Mouse (Mus musculus) neural tube, embryonic 11.5 days (tissue): Measurements from ENCODE around the gene Gtpbp1. TPM values are rescaled to one million over a fixed set of nuclear protein-coding genes. Genes with fewer than 3 reads are reported as not detected.

Experiments
- ATAC-seq: fragments of 200-750 bp; cut with Nextera tagmentation; 2 replicates; pipeline ENCODE4 v1.8.0; 2017; ENCODE audit warnings: moderate number of reproducible peaks, mild to moderate bottlenecking, moderate TSS enrichment, moderate library complexity; ENCODE audit not compliant: insufficient read depth, low FRiP score, low TSS enrichment
- DNase-seq: peaks from one replicate; pipeline ENCODE4 v3.0.0-alpha.2; 2015; ENCODE audit warnings: low spot score
- H3K27ac ChIP-seq: fragments of 300-500 bp; sonication (generic); 2 replicates; pipeline ENCODE4 v1.5.1; 2014; ENCODE audit warnings: low read depth, mild to moderate bottlenecking, low read length
- H3K27me3 ChIP-seq: fragments of 300-500 bp; sonication (generic); 2 replicates; pipeline ENCODE4 v1.6.1; 2014; ENCODE audit warnings: mild to moderate bottlenecking, low read length, mixed read lengths; ENCODE audit not compliant: control insufficient read depth, insufficient read depth
- H3K36me3 ChIP-seq: fragments of 300-500 bp; sonication (generic); 2 replicates; pipeline ENCODE4 v1.6.1; 2014; ENCODE audit warnings: mild to moderate bottlenecking, low read length, moderate library complexity, mixed read lengths; ENCODE audit not compliant: control insufficient read depth, insufficient read depth
- H3K4me1 ChIP-seq: fragments of 300-500 bp; sonication (generic); 2 replicates; pipeline ENCODE4 v1.6.1; 2014; ENCODE audit warnings: low read length, mixed read lengths; ENCODE audit not compliant: control insufficient read depth, insufficient read depth
- H3K4me2 ChIP-seq: fragments of 300-500 bp; sonication (generic); 2 replicates; pipeline ENCODE4 v1.6.1; 2014; ENCODE audit warnings: low read depth, mild to moderate bottlenecking, moderate library complexity
- H3K4me3 ChIP-seq: fragments of 300-500 bp; sonication (generic); 2 replicates; pipeline ENCODE4 v1.5.1; 2014; ENCODE audit warnings: low read depth, low read length
- H3K9ac ChIP-seq: fragments of 300-500 bp; sonication (generic); 2 replicates; pipeline ENCODE4 v1.6.1; 2014; ENCODE audit warnings: mild to moderate bottlenecking, low read length
- H3K9me3 ChIP-seq: fragments of 300-500 bp; sonication (generic); 2 replicates; pipeline ENCODE4 v1.6.1; 2016; ENCODE audit warnings: low read length; ENCODE audit not compliant: control insufficient read depth
- WGBS: fragments of 180-500 bp; shearing (Covaris S2); extraction: QIAGEN DNeasy Blood & Tissue Kit; methylation state at CpG from one replicate; pipeline ENCODE4 v1.1.7; 2014; 5-methylcytosine and 5-hydroxymethylcytosine counted together
- polyA plus RNA-seq: library from polyadenylated mRNA; unstranded; fragments of >200 nt; fragmentation: Nextera tagmentation; extraction: Ambion mirVana; gene quantifications from 2 replicates; pipeline ENCODE4 v1.2.1, GENCODE M21; 2014

The Gtpbp1 gene
- polyA plus RNA-seq, 1 experiment from 2014 or later = 39.7 TPM

- no peak for DNase-seq
- H3K27me3 ChIP-seq = no peaks in the 10 kb centered on the region
- no peak overlapping the region for H3K9ac ChIP-seq
- H3K9me3 ChIP-seq = no peaks in the 10 kb centered on the region
- no peaks in the 10 kb centered on the region for H3K4me1 ChIP-seq
- 89% methylated on average over 9 of the region's 9 CpGs for WGBS
- H3K27ac ChIP-seq = no peak overlapping the region
- H3K4me3 ChIP-seq = no peak overlapping the region
- ATAC-seq = no peak
- no peaks in the 10 kb centered on the region; the same call in 1 of the 2 replicates for H3K36me3 ChIP-seq
- H3K4me2 ChIP-seq = no peak overlapping the region
Observed at GRCm38 (mm10) chr15:79763001-79763400, 72.4 kb downstream of the Gtpbp1 start.

- Histone ChIP-seq H3K27me3 (no peaks in the 10 kb centered on the region), H3K4me3 (no peak overlapping the region), H3K36me3 (no peaks in the 10 kb centered on the region; the same call in 1 of the 2 replicates), H3K27ac (no peak overlapping the region), H3K9ac (no peak overlapping the region), H3K4me1 (no peaks in the 10 kb centered on the region), H3K4me2 (no peak overlapping the region), H3K9me3 (no peaks in the 10 kb centered on the region)
- DNase-seq = no peak
- ATAC-seq = no peak
- 93% methylated on average over 7 of the region's 7 CpGs for WGBS
Observed at GRCm38 (mm10) chr15:79763601-79764246, 73.1 kb downstream of the Gtpbp1 start.

GRCm38 (mm10) chr15:79764539-79765267, 74.1 kb downstream of the Gtpbp1 start:
- 81% methylated on average over 11 of the region's 11 CpGs for WGBS
- ATAC-seq (no peak), DNase-seq (no peak)
- H3K27ac ChIP-seq = no peak overlapping the region
- H3K4me3 ChIP-seq = no peak overlapping the region
- H3K27me3 ChIP-seq = no peaks in the 10 kb centered on the region
- H3K4me2 ChIP-seq = no peak overlapping the region
- H3K4me1 ChIP-seq = no peaks in the 10 kb centered on the region
- no peaks in the 10 kb centered on the region for H3K9me3 ChIP-seq
- H3K9ac ChIP-seq = no peak overlapping the region
- H3K36me3 ChIP-seq = no peaks in the 10 kb centered on the region; the same call in 1 of the 2 replicates

- H3K27me3 ChIP-seq = no peaks in the 10 kb centered on the region
- H3K27ac ChIP-seq = no peak overlapping the region
- ATAC-seq (no peak), DNase-seq (no peak)
- 80% methylated on average over 2 of the region's 2 CpGs for WGBS
- no peak overlapping the region for H3K9ac ChIP-seq
- H3K4me3 ChIP-seq = no peak overlapping the region
- no peaks in the 10 kb centered on the region for H3K9me3 ChIP-seq
- no peaks in the 10 kb centered on the region for H3K4me1 ChIP-seq
- H3K4me2 ChIP-seq = no peak overlapping the region
- H3K36me3 ChIP-seq = no peaks in the 10 kb centered on the region; the same call in 1 of the 2 replicates
Observed at GRCm38 (mm10) chr15:79765361-79765760, 74.7 kb downstream of the Gtpbp1 start.

GRCm38 (mm10) chr15:79766168-79766567, 75.5 kb downstream of the Gtpbp1 start:
- Histone ChIP-seq H3K4me2 (no peak overlapping the region), H3K9ac (no peak overlapping the region), H3K4me1 (no peaks in the 10 kb centered on the region), H3K36me3 (no peaks in the 10 kb centered on the region; the same call in 1 of the 2 replicates), H3K9me3 (no peaks in the 10 kb centered on the region), H3K27me3 (no peaks in the 10 kb centered on the region), H3K27ac (no peak overlapping the region), H3K4me3 (no peak overlapping the region)
- no peak for DNase-seq
- 69% methylated on average over 10 of the region's 10 CpGs for WGBS
- ATAC-seq = no peak

- WGBS = 94% methylated on average over 10 of the region's 10 CpGs
Observed at GRCm38 (mm10) chr15:79766586-79767071, 76.0 kb downstream of the Gtpbp1 start.

GRCm38 (mm10) chr15:79767327-79767961, 76.8 kb downstream of the Gtpbp1 start:
- H3K4me1 ChIP-seq = no peaks in the 10 kb centered on the region
- no peak overlapping the region for H3K4me2 ChIP-seq
- no peaks in the 10 kb centered on the region; the same call in 1 of the 2 replicates for H3K36me3 ChIP-seq
- H3K9ac ChIP-seq = no peak overlapping the region
- DNase-seq = no peak
- no peak overlapping the region for H3K27ac ChIP-seq
- no peak overlapping the region for H3K4me3 ChIP-seq
- no peak for ATAC-seq
- H3K9me3 ChIP-seq = no peaks in the 10 kb centered on the region
- 89% methylated on average over 16 of the region's 16 CpGs for WGBS
- H3K27me3 ChIP-seq = no peaks in the 10 kb centered on the region

More at GRCm38 (mm10) chr15:79766586-79767071, 76.0 kb downstream of the Gtpbp1 start:
- H3K36me3 ChIP-seq = no peaks in the 10 kb centered on the region; the same call in 1 of the 2 replicates
- no peaks in the 10 kb centered on the region for H3K9me3 ChIP-seq
- H3K9ac ChIP-seq = no peak overlapping the region
- no peaks in the 10 kb centered on the region for H3K4me1 ChIP-seq
- H3K27me3 ChIP-seq = no peaks in the 10 kb centered on the region
- DNase-seq (no peak), ATAC-seq (no peak)
- H3K4me2 ChIP-seq = no peak overlapping the region
- no peak overlapping the region for H3K4me3 ChIP-seq
- H3K27ac ChIP-seq = no peak overlapping the region

GRCm38 (mm10) chr15:79768302-79768701, 77.7 kb downstream of the Gtpbp1 start:
- no peaks in the 10 kb centered on the region for H3K27me3 ChIP-seq
- no peak overlapping the region for H3K27ac ChIP-seq
- H3K36me3 ChIP-seq = no peaks in the 10 kb centered on the region; the same call in 1 of the 2 replicates
- no peaks in the 10 kb centered on the region for H3K9me3 ChIP-seq
- no peak for ATAC-seq
- no peak overlapping the region for H3K9ac ChIP-seq
- H3K4me1 ChIP-seq = peaks cover under 1% of the 10 kb centered on the region; the same call in 1 of the 2 replicates
- no peak overlapping the region for H3K4me2 ChIP-seq
- H3K4me3 ChIP-seq = no peak overlapping the region
- DNase-seq = no peak
- WGBS = 62% methylated on average over 6 of the region's 6 CpGs
